Mouse (Mus musculus) cerebellum, adult 11-12 months (tissue): ENCODE data around the gene Creb3l1.

ENCODE experiments used
- DNase-seq: peaks from one replicate; pipeline ENCODE4 v3.0.0; 2022

Gene Creb3l1

DNA sequence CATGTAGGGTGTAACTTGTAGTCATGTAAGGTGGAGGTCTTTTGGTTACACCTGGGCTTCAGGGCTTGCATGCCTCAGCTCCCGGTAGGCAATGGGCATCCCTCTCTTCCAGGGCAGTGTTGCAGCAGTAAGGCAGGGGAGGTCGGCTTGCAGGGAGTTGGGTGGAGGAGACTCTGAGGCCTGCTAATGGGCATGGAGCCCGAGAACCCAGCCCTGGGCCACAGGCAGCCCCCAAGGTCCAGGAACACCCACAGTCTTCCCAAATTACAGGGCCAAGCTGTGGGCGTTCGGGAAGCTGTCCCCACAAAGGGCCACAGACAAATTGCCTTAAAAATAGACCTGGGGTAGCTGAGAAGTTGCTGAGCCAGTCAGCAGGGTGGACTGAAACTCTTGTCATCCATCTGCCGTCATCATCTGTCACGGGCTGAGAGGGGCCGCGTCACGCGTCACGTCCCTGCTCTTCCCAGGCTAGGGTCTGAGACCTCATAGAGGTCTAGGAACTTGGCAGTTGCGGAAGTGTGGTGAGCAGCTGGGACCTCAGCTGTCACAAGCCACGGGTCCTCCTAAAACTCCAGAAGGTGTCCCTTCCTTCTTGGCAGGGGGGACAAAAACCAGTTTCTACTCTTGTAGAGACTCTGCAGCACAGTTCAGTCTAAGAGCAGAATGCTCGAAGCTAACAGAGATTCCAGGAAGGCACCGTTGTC is 26.2 kb downstream of the Creb3l1 start:
- DNase-seq = no peak

DNA sequence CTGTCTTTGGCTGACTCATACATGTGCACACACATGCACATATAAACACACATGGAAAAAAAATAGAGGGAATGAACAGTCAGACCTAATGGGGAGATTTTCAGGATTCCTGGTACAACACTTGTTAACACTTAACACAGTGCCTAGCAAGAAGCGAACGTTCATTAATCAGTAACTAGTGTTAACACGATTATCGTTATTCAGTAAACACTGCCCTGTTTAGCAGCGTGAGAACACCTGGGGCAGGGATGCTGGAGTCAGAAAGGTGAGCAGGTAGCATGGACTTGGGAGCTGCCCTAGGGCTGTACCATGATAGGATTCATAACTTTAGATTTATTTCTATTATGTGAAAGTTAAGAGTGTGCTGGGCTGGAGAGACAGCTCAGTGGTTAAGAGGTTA is 28.3 kb downstream of the Creb3l1 start:
- no peak for DNase-seq

- no peak for DNase-seq
Measured at GRCm38 (mm10) chr2:91993409-91993808, 30.9 kb downstream of the Creb3l1 start.

DNA sequence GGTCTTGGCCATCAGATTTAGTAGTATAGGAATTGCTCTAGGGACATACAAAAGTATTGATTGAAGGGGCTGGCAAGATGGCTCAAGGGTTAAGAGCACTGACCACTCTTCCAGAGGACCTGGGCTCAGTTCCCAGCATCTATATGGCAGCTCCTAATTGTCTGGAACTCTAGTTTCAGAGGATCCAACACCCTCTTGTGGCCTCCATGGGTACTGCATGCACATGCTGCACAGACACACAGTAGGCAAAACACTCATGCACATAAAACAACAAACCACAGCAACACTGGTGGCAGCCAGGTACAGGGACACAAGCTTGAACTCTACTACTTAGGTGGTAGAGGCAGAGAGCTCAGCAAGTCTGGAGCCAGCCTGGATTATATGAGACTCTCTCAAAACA is 34.6 kb downstream of the Creb3l1 start:
- no peak for DNase-seq

GRCm38 (mm10) chr2:91987542-91987941 is 36.8 kb downstream of the Creb3l1 start:
- DNase-seq = peak; percentile 76

DNA sequence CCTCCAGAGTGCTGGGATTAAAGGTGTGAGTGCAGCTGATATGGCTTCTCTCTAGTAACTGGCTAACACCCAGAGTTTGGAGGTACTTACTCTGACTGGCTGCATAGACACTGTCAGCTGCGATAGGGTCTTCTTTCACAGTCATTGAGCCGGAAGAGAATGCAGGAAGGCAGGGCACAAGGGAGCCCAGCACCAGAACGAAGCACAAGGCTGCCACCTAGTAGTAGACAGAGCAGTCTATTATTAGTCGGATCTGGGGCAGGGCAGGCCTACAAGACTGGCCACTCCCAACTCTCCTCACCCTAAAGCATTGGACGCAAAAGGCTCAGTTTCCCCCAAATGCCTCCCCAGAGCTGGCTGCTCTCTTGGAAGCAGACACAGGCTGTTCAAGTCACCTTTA is 38.2 kb downstream of the Creb3l1 start:
- DNase-seq = no peak

DNA sequence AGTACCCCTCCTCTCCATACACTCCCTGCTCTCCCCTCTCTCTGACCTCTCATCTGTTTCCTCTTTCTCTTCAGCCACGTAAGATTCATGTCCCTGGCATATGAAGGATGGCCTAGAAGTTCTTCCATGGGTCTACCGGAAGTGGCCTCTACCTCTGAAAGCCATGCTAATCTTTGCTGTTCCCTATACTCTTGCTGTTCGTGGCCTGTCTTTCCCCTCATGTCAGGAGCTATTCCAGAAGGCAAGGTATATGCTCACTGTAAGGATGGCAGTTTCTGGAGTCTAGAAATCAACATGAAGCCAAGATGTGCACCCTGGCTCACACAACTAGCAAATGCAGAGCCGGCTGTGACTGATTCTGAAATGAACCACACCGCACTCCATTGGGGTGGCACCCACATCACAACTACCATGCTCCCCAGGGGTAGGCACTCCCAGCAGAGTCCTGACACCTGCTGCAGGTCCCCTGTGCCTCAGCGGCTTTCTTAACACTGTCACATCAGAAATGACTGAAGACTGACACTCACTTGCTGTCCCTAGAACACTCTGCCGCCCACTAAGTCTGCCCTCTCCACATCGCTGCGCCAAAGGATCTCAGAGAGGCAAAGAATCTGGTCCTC is 39.3 kb downstream of the Creb3l1 start:
- DNase-seq = no peak

DNA sequence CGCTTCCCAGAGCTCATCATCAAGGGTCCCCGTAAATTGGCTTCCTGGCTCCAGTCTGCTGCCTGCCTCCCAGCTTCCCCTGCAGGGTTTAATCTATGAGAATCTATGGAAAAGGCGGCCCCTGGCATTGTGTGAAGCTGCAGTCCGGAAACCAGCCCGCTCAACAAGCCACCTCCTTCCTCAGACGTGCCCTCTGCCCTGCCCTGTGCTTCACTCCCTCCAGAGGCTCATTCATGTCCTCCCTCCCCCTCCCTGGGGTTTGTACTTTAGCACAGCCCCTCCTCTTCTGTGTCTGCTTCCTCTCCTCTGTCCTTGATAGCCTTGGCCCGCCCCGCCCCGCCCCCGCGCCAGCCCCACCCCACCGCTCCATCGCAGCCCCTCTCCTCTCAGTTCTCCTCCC is 39.9 kb downstream of the Creb3l1 start:
- DNase-seq = no peak

DNA sequence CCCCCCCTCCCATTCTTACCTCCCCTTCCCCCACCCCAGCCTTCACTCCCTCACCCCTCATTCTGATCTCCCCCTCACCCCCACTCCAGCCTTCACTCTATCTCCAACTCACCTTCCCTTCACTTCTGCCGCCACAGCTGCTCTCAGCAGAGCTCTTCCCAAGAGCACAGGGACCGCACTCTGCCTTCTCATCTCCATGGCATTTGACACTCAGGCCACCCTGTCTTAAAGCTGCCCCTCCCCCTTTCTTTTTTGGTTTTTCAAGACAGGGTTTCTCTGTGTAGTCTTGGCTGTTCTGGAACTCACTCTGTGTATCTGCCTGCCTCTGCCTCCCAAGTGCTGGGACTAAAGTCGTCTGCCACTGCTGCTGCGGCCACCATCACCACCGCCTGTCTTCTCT is 43.5 kb downstream of the Creb3l1 start:
- no peak for DNase-seq

DNA sequence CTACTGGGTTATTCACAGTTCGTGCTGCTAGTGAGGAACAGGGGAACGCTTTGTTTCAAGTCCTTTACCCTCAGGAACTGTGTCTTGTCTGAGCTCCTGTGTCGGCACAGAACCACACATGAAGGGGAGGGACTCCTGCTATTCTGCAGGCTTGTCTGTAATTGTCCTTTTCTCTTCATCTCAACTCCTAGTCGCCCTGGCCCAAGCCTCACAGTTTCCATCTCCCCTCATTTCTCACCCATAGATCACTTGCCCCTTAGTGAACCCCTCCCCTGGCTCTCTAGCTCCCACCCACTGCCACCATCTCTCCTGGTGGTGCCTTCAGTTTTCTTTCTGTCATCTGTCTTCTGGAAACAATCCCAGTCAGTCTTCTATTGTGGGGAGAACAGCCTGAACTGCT is 44.1 kb downstream of the Creb3l1 start:
- DNase-seq = no peak

DNA sequence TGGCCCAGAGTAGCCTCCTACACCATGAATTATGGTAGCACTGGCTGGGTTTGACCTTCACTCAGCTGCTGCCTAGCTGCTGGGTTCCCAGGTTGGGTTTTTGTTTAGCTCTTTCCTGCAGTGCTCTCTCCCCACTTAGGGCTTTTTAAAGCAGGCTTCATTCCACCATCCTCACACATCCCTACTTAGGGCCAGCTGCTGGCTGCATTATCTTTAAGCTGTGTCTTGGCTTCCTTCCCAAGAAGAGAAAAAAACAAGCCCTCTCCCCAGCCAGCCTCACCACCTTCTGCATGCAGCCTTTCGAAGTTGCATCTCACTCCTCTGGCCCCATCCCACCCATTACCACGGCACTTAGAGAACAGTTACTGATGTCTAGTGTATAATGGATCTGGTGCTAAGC is 45.8 kb downstream of the Creb3l1 start:
- no peak for DNase-seq

GRCm38 (mm10) chr2:91977960-91978359 is 46.3 kb downstream of the Creb3l1 start:
- no peak for DNase-seq

DNA sequence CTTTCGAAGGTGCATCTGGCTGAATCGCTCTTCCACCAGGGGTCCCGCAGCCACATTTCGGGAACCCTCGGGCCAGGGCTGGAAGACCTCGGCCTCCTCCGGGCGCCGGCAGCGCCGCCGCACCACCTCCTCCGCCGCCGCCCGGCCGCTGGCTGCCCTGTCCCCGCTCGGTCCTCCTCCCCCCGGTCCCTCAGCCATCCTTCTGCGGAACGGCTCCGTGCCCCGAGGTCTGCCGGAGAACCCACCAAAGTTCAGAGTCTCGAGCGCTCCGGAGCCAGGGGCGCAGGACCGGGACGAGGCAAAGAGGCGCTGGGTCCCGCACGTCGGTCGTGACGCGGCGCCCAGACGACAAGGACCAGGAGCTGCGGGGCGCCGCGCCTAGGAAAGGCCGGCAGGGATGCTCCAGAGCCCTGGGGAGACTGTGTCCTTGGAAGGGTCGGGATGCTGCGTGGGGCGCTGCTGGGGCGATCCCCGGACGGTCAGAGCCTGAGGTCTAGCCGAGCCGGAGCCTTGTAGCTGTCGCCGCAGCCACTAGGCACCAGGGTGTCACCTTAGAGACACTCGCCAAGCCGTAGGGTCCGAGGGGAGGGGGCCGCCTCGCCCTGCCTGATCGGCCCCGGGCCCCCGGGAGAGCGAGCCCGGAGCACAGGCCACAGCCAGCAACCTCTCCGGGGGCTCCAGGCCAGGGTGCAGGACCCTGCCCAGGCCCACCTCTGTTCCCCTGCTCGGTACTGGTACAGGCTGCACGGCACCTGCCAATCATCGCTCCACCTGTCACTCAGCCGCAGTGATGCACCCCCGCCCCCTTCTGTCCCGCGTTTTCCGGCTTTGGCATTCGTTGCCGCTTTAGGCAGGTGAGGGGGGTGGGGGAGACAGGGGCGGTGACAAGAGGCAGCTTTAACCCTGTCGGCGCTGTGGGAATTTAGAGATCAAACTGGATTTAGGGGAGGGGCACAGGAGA is 48.4 kb downstream of the Creb3l1 start, which contains the start of gene Dgkz:
Gene Dgkz (minus strand): TSS at position 284 of the 961 bp plus-strand sequence.
- peak; percentile 61 for DNase-seq

- no peak for DNase-seq
Measured at GRCm38 (mm10) chr2:91973416-91974135, 50.7 kb downstream of the Creb3l1 start.

DNA sequence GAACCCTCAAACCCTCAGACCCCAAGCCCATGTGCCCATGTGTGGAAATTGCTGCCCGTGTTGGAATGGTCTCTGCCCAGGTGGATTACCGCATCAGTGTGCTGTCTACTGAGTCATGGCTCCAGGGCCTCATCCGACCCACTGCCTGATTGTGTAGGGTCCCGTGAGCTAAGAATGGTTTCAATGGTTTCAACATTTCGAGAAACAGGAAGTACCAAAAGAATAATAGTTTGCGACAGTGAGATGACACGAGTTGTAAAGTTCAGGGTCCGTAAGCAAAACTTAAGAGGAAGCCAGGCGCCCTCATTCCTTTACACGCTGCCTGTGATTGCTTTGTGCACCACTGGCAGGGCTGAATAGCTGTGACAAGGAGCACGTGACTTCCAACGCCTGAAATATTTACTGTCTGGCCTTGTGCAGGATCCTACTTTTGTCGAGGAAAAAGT is 52.2 kb downstream of the Creb3l1 start:
- peak; percentile 34 for DNase-seq

GRCm38 (mm10) chr2:91971231-91972097 is 52.8 kb downstream of the Creb3l1 start:
- DNase-seq = peak; percentile 91

GRCm38 (mm10) chr2:91967962-91968361 is 56.3 kb downstream of the Creb3l1 start:
- peak; percentile 37 for DNase-seq

- DNase-seq = no peak
Measured at GRCm38 (mm10) chr2:91966367-91966766, 57.9 kb downstream of the Creb3l1 start.

DNA sequence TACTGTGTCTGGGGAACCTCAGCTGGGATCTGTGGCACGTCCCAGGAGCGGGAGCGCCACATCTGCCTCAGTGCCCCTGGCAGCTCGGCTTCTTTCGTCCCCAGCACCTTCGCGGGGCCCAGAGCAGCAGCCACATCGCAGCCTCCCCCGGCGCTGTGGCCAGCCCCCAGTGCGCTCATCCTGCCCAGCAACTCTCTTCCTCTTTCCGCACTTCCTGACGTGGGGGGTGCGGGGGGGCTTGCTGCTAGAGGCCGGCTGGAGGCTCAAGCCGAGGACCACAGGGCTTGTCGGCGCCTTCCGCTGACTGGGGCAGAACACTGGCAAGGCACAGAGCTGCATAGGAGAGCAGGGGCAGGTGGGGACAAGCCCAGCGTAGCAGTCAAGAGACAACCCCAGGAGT is 58.9 kb downstream of the Creb3l1 start:
- peak; percentile 54 for DNase-seq

GRCm38 (mm10) chr2:91964610-91965204 is 59.6 kb downstream of the Creb3l1 start:
- DNase-seq = no peak

GRCm38 (mm10) chr2:91963443-91963932 is 60.8 kb downstream of the Creb3l1 start:
- DNase-seq = peak; percentile 95
